Mouse (Mus musculus) frontal cortex, postnatal 10 days (tissue): ENCODE measurements around the gene Clrn2.

Experiments
- DNase-seq, 2 experiments: peaks; one replicate each; pipeline ENCODE4 v3.0.0; 2022; ENCODE audit warnings: low spot score in 2 of 2, mixed read lengths in 1 of 2

Clrn2 gene

GRCm38 (mm10) chr5:45510071-45510470 lies 56.5 kb downstream of the Clrn2 start:
- DNase-seq: no peak

GRCm38 (mm10) chr5:45512908-45513307 lies 59.4 kb downstream of the Clrn2 start:
- DNase-seq: no peak

GRCm38 (mm10) chr5:45513511-45513910 lies 60.0 kb downstream of the Clrn2 start:
- DNase-seq: no peak
